Mouse (Mus musculus) brain, embryonic 18.5 days (tissue): ENCODE measurements around the gene Srp68.
A peak's percentile ranks its signal among the peaks of the same experiment; 100 is the strongest.

Source experiments
- DNase-seq: peaks from one replicate; pipeline ENCODE4 v3.0.0-alpha.2; 2012; ENCODE audit warnings: low read depth, low spot score

Gene Srp68

GRCm38 (mm10) chr11:116209257-116209656 is 64.8 kb downstream of the Srp68 start:
- DNase-seq: no peak

GRCm38 (mm10) chr11:116208660-116209059 is 65.4 kb downstream of the Srp68 start:
- no peak for DNase-seq

GRCm38 (mm10) chr11:116206678-116207077 is 67.3 kb downstream of the Srp68 start:
- DNase-seq: no peak

GRCm38 (mm10) chr11:116203150-116203549 is 70.9 kb downstream of the Srp68 start:
- no peak for DNase-seq

GRCm38 (mm10) chr11:116201151-116201550 is 72.9 kb downstream of the Srp68 start:
- DNase-seq: no peak

- DNase-seq: peak; percentile 95
Measured at GRCm38 (mm10) chr11:116198639-116199531, 75.1 kb downstream of the Srp68 start, which contains the start of the genes Ten1 and Acox1. TSS of gene Ten1 (plus strand) at chr11:116198855. TSS of gene Acox1 (minus strand) at chr11:116199045.

- DNase-seq: no peak
Measured at GRCm38 (mm10) chr11:116198132-116198531, 75.9 kb downstream of the Srp68 start.

- no peak for DNase-seq
Measured at GRCm38 (mm10) chr11:116197584-116197906, 76.5 kb downstream of the Srp68 start.

- DNase-seq: no peak
Measured at GRCm38 (mm10) chr11:116196866-116197583, 77.0 kb downstream of the Srp68 start.

GRCm38 (mm10) chr11:116196336-116196735 is 77.7 kb downstream of the Srp68 start:
- DNase-seq: no peak

- no peak for DNase-seq
Measured at GRCm38 (mm10) chr11:116195252-116195651, 78.8 kb downstream of the Srp68 start.
